Mouse (Mus musculus): ENCODE data around the gene Sipa1. TPM values are rescaled to one million over a fixed set of nuclear protein-coding genes. Genes with fewer than 3 reads are reported as not detected.
A peak's percentile ranks its signal among the peaks of the same experiment; 100 is the strongest.

Sipa1 gene
- polyA plus RNA-seq, 1 experiment from 2014 or later: 28.1 TPM

GRCm38 (mm10) chr19:5641021-5641420 is 22.5 kb downstream of the Sipa1 start:
- 0 out of 2 replicates have a peak overlapping the region, but pooled peaks have one; percentile 11 for H3K4me2 ChIP-seq
- no peaks in the 10 kb centered on the region for H3K9me3 ChIP-seq (replicated peaks)
- no peaks in the 10 kb centered on the region for H3K27me3 ChIP-seq (replicated peaks)
- H3K4me1 ChIP-seq (replicated peaks): peaks cover 44% of the 10 kb centered on the region
- 80% methylated on average over 17 of the region's 17 CpGs for WGBS
- peaks cover 75% of the 10 kb centered on the region for H3K36me3 ChIP-seq
- peak overlapping the region; percentile 26 for H3K27ac ChIP-seq (ENCODE audit: poor library complexity, severe bottlenecking)
- H3K9ac ChIP-seq: peak overlapping the region; percentile 34; the same call in 1 of the 2 replicates
- ATAC-seq (ENCODE audit: insufficient number of reproducible peaks, low FRiP score): no peak
- no peak overlapping the region for H3K4me3 ChIP-seq

- Histone ChIP-seq H3K4me2 (0 out of 2 replicates have a peak overlapping the region, but pooled peaks have one; percentile 11), H3K27me3 (replicated peaks) (no peaks in the 10 kb centered on the region), H3K4me3 (0 out of 2 replicates have a peak overlapping the region, but pooled peaks have one; percentile 2), H3K9me3 (replicated peaks) (no peaks in the 10 kb centered on the region), H3K27ac (ENCODE audit: poor library complexity, severe bottlenecking) (peak overlapping the region; percentile 26), H3K36me3 (peaks cover 68% of the 10 kb centered on the region), H3K9ac (peak overlapping the region; percentile 95; the same call in 1 of the 2 replicates), H3K4me1 (replicated peaks) (peaks cover 45% of the 10 kb centered on the region)
- ATAC-seq (ENCODE audit: insufficient number of reproducible peaks, low FRiP score): peak; percentile 36; the same call in 1 of the 2 replicates
- WGBS: 20% methylated on average over 9 of the region's 9 CpGs
These were observed 23.2 kb downstream of the Sipa1 start for GRCm38 (mm10) chr19:5640339-5640738.

GRCm38 (mm10) chr19:5638416-5639005 is 25.0 kb downstream of the Sipa1 start:
- Histone ChIP-seq H3K36me3 (peaks cover 50% of the 10 kb centered on the region), H3K4me2 (peak overlapping the region; percentile 78), H3K9me3 (replicated peaks) (no peaks in the 10 kb centered on the region), H3K4me3 (peak overlapping the region; percentile 95), H3K9ac (peak overlapping the region; percentile 95), H3K27ac (ENCODE audit: poor library complexity, severe bottlenecking) (0 out of 2 replicates have a peak overlapping the region, but pooled peaks have one; percentile 10), H3K27me3 (replicated peaks) (no peaks in the 10 kb centered on the region), H3K4me1 (replicated peaks) (peaks cover 45% of the 10 kb centered on the region)
- 89% methylated on average over 18 of the region's 18 CpGs for WGBS
- no peak for ATAC-seq (ENCODE audit: insufficient number of reproducible peaks, low FRiP score)

GRCm38 (mm10) chr19:5637069-5638047 is 26.1 kb downstream of the Sipa1 start, which contains the start of gene Rela:
TSS of gene Rela (plus strand) at chr19:5637483.
- H3K27ac ChIP-seq (ENCODE audit: poor library complexity, severe bottlenecking): peak within 1 kb of the TSS; percentile 91
- H3K9ac ChIP-seq: peak within 1 kb of the TSS; percentile 95
- H3K4me2 ChIP-seq: peak within 1 kb of the TSS; percentile 78
- under 1% methylated on average over 109 of the region's 109 CpGs for WGBS
- no peaks in the 10 kb centered on the region for H3K27me3 ChIP-seq (replicated peaks)
- ATAC-seq (ENCODE audit: insufficient number of reproducible peaks, low FRiP score): peak; percentile 80
- peaks cover 45% of the 10 kb centered on the region for H3K4me1 ChIP-seq (replicated peaks)
- H3K36me3 ChIP-seq: peaks cover 39% of the 10 kb centered on the region
- H3K9me3 ChIP-seq (replicated peaks): no peaks in the 10 kb centered on the region
- peak within 1 kb of the TSS; percentile 95 for H3K4me3 ChIP-seq

GRCm38 (mm10) chr19:5636571-5637041 is 26.9 kb downstream of the Sipa1 start:
- ATAC-seq (ENCODE audit: insufficient number of reproducible peaks, low FRiP score): no peak
- Histone ChIP-seq H3K4me1 (replicated peaks) (peaks cover 45% of the 10 kb centered on the region), H3K9me3 (replicated peaks) (no peaks in the 10 kb centered on the region), H3K4me3 (peak overlapping the region; percentile 95), H3K9ac (peak overlapping the region; percentile 95), H3K27ac (ENCODE audit: poor library complexity, severe bottlenecking) (peak overlapping the region; percentile 91), H3K27me3 (replicated peaks) (no peaks in the 10 kb centered on the region), H3K36me3 (peaks cover 31% of the 10 kb centered on the region), H3K4me2 (peak overlapping the region; percentile 78)
- WGBS: 41% methylated on average over 12 of the region's 12 CpGs

GRCm38 (mm10) chr19:5636036-5636570 is 27.4 kb downstream of the Sipa1 start:
- Histone ChIP-seq H3K4me2 (no peak overlapping the region), H3K9me3 (replicated peaks) (no peaks in the 10 kb centered on the region), H3K4me3 (no peak overlapping the region), H3K27ac (ENCODE audit: poor library complexity, severe bottlenecking) (no peak overlapping the region), H3K9ac (no peak overlapping the region), H3K36me3 (peaks cover 26% of the 10 kb centered on the region), H3K4me1 (replicated peaks) (peaks cover 41% of the 10 kb centered on the region), H3K27me3 (replicated peaks) (no peaks in the 10 kb centered on the region)
- no peak for ATAC-seq (ENCODE audit: insufficient number of reproducible peaks, low FRiP score)
- WGBS: 74% methylated on average over 7 of the region's 7 CpGs

GRCm38 (mm10) chr19:5632120-5632519 is 31.4 kb downstream of the Sipa1 start:
- H3K4me2 ChIP-seq: no peak overlapping the region
- H3K4me1 ChIP-seq (replicated peaks): peaks cover 9% of the 10 kb centered on the region; the same call in 1 of the 2 replicates
- WGBS: 75% methylated on average over 9 of the region's 9 CpGs
- H3K27me3 ChIP-seq (replicated peaks): no peaks in the 10 kb centered on the region
- ATAC-seq (ENCODE audit: insufficient number of reproducible peaks, low FRiP score): no peak
- no peak overlapping the region for H3K9ac ChIP-seq
- no peak overlapping the region for H3K27ac ChIP-seq (ENCODE audit: poor library complexity, severe bottlenecking)
- H3K9me3 ChIP-seq (replicated peaks): no peaks in the 10 kb centered on the region
- no peaks in the 10 kb centered on the region for H3K36me3 ChIP-seq
- no peak overlapping the region for H3K4me3 ChIP-seq

- H3K36me3 ChIP-seq: no peaks in the 10 kb centered on the region
These were observed 33.6 kb downstream of the Sipa1 start for GRCm38 (mm10) chr19:5629907-5630306.

GRCm38 (mm10) chr19:5625311-5625710 is 38.2 kb downstream of the Sipa1 start:
- no peak for ATAC-seq (ENCODE audit: insufficient number of reproducible peaks, low FRiP score)
- WGBS: 84% methylated on average over 8 of the region's 8 CpGs
- H3K27me3 ChIP-seq (replicated peaks): no peaks in the 10 kb centered on the region

More at GRCm38 (mm10) chr19:5629907-5630306, 33.6 kb downstream of the Sipa1 start:
- Histone ChIP-seq H3K9me3 (replicated peaks) (no peaks in the 10 kb centered on the region), H3K9ac (no peak overlapping the region), H3K4me3 (no peak overlapping the region), H3K27me3 (replicated peaks) (no peaks in the 10 kb centered on the region), H3K27ac (ENCODE audit: poor library complexity, severe bottlenecking) (no peak overlapping the region), H3K4me1 (replicated peaks) (no peaks in the 10 kb centered on the region), H3K4me2 (no peak overlapping the region)
- ATAC-seq (ENCODE audit: insufficient number of reproducible peaks, low FRiP score): no peak

GRCm38 (mm10) chr19:5621884-5622283 is 41.6 kb downstream of the Sipa1 start:
- ATAC-seq (ENCODE audit: insufficient number of reproducible peaks, low FRiP score): no peak
- Histone ChIP-seq H3K9me3 (replicated peaks) (no peaks in the 10 kb centered on the region), H3K36me3 (no peaks in the 10 kb centered on the region), H3K4me3 (no peak overlapping the region), H3K9ac (no peak overlapping the region), H3K4me1 (replicated peaks) (no peaks in the 10 kb centered on the region), H3K27me3 (replicated peaks) (0 out of 2 replicates have a peak, but pooled peaks cover under 1% of the 10 kb centered on the region), H3K27ac (ENCODE audit: poor library complexity, severe bottlenecking) (no peak overlapping the region), H3K4me2 (no peak overlapping the region)
- WGBS: 52% methylated on average over 5 of the region's 5 CpGs

More at GRCm38 (mm10) chr19:5625311-5625710, 38.2 kb downstream of the Sipa1 start:
- no peak overlapping the region for H3K9ac ChIP-seq
- H3K9me3 ChIP-seq (replicated peaks): no peaks in the 10 kb centered on the region
- H3K4me1 ChIP-seq (replicated peaks): no peaks in the 10 kb centered on the region
- H3K4me2 ChIP-seq: no peak overlapping the region
- no peaks in the 10 kb centered on the region for H3K36me3 ChIP-seq
- H3K4me3 ChIP-seq: no peak overlapping the region
- no peak overlapping the region for H3K27ac ChIP-seq (ENCODE audit: poor library complexity, severe bottlenecking)
